8 mouse cellular contexts compared by ENCODE assay signal in the genomic region with DNA sequence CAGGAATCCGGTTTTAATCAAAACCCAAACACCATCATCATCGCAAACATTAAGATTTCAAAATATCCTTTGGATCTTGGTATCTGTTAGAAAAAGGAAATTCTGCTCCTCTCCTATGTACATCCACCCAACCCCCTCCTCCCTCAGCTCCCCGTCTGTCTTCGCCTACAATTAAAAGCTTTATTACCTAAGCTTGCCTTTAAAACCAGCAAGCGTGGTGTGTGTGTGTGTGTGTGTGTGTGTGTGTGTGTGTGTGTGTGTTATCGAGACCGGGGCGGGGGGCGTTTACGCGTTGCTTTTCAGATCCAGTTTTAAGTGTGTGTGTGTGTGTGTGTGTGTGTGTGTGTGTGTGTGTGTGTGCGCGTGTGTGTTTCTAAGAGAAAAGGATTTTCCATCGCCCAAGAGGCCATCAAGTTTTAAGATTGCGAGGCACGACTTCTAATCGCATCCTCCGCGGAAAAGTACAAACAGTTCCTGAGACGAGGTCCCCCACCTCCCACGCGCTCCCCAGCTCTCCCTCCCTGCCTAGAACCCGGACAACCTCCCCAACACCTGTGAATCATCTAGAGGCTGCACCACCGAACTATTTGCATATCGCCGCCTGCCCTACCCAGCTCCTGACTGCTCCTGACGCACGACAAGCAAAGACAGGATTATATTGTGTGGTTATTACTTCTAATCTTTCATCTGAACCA. TPM values are rescaled to one million over a fixed set of nuclear protein-coding genes. Genes with fewer than 3 reads are reported as not detected.
A peak's percentile ranks its signal among the peaks of the same experiment; 100 is the strongest.
DNase-seq lines count a peak whose midpoint lies in the region; ATAC-seq lines count a peak whose summit lies in the region.

No protein-coding gene starts in this region.

- DNase-seq in heart, adult 8-10 months (ENCODE audit: low spot score): no peak
- DNase-seq in brain, adult 2 months (ENCODE audit: low read depth, low spot score): peak; percentile 96
- DNase-seq in forebrain, embryonic 14.5 days (ENCODE audit: low spot score): peak; percentile 44
- DNase-seq in layer of hippocampus, postnatal 14 days (ENCODE audit: low spot score in 2 of 2): peak; percentile 32 to 45
- DNase-seq in neural tube, embryonic 11.5 days (ENCODE audit: low spot score): peak; percentile 37
- no peak for DNase-seq in lung, postnatal 10 days

- H3K9me3 ChIP-seq in heart, embryonic 13.5 days: no peaks in the 10 kb centered on the region; the same call in 1 of the 2 replicates
- H3K9me3 ChIP-seq in forebrain, embryonic 14.5 days (replicated peaks; ENCODE audit: control insufficient read depth, low read length): no peaks in the 10 kb centered on the region
- no peaks in the 10 kb centered on the region for H3K9me3 ChIP-seq in neural tube, embryonic 11.5 days (ENCODE audit: control insufficient read depth, low read length)

- H3K27ac ChIP-seq in heart, embryonic 13.5 days (replicated peaks): no peak overlapping the region
- H3K27ac ChIP-seq in forebrain, embryonic 14.5 days (ENCODE audit: low read depth, low read length): no peak overlapping the region
- peak overlapping the region; percentile 11; the same call in 1 of the 2 replicates for H3K27ac ChIP-seq in neural tube, embryonic 11.5 days (ENCODE audit: low read depth, low read length)

- peak overlapping the region; percentile 75 for H3K4me2 ChIP-seq in heart, embryonic 13.5 days
- peak overlapping the region; percentile 59 for H3K4me2 ChIP-seq in forebrain, embryonic 14.5 days (ENCODE audit: low read length)
- H3K4me2 ChIP-seq in neural tube, embryonic 11.5 days (ENCODE audit: low read depth): peak overlapping the region; percentile 82

- H3K36me3 ChIP-seq in heart, embryonic 13.5 days: no peaks in the 10 kb centered on the region
- no peaks in the 10 kb centered on the region for H3K36me3 ChIP-seq in forebrain, embryonic 14.5 days (ENCODE audit: control insufficient read depth, insufficient read depth, low read length)
- no peaks in the 10 kb centered on the region for H3K36me3 ChIP-seq in neural tube, embryonic 11.5 days (ENCODE audit: control insufficient read depth, insufficient read depth, low read length)

- H3K27me3 ChIP-seq in heart, embryonic 13.5 days (replicated peaks): no peaks in the 10 kb centered on the region
- H3K27me3 ChIP-seq in forebrain, embryonic 14.5 days (replicated peaks; ENCODE audit: control insufficient read depth, insufficient read depth, low read length): no peaks in the 10 kb centered on the region
- H3K27me3 ChIP-seq in neural tube, embryonic 11.5 days (ENCODE audit: control insufficient read depth, insufficient read depth, low read length): no peaks in the 10 kb centered on the region

- no peak for ATAC-seq in heart, embryonic 13.5 days (ENCODE audit: extremely low read depth, insufficient number of reproducible peaks, low FRiP score, low TSS enrichment)
- 0 out of 2 replicates have a peak, but pooled peaks have one; percentile 18 for ATAC-seq in forebrain, embryonic 14.5 days
- no peak for ATAC-seq in neural tube, embryonic 11.5 days (ENCODE audit: insufficient read depth, low FRiP score, low TSS enrichment)
- no peak for ATAC-seq in inflammation-experienced regulatory T-cells, adult 6 months

- peaks cover 24% of the 10 kb centered on the region for H3K4me1 ChIP-seq in heart, embryonic 13.5 days
- peaks cover 7% of the 10 kb centered on the region; the same call in 1 of the 2 replicates for H3K4me1 ChIP-seq in forebrain, embryonic 14.5 days (ENCODE audit: control insufficient read depth, insufficient read depth, low read length)
- H3K4me1 ChIP-seq in neural tube, embryonic 11.5 days (ENCODE audit: control insufficient read depth, insufficient read depth, low read length): no peaks in the 10 kb centered on the region; the same call in 1 of the 2 replicates

- H3K9ac ChIP-seq in heart, embryonic 13.5 days: peak overlapping the region; percentile 56; the same call in 1 of the 2 replicates
- peak overlapping the region; percentile 48 for H3K9ac ChIP-seq in forebrain, embryonic 14.5 days (ENCODE audit: low read length)
- no peak overlapping the region; the same call in 1 of the 2 replicates for H3K9ac ChIP-seq in neural tube, embryonic 11.5 days (ENCODE audit: low read length)

- 5% methylated on average over 19 of the region's 28 CpGs for WGBS in heart, embryonic 13.5 days
- WGBS in forebrain, embryonic 14.5 days: 3% methylated on average over 28 of the region's 28 CpGs
- 4% methylated on average over 28 of the region's 28 CpGs for WGBS in neural tube, embryonic 11.5 days

- peak overlapping the region; percentile 51 for H3K4me3 ChIP-seq in heart, embryonic 13.5 days
- H3K4me3 ChIP-seq in forebrain, embryonic 14.5 days (ENCODE audit: low read depth, low read length): peak overlapping the region; percentile 60
- peak overlapping the region; percentile 60 for H3K4me3 ChIP-seq in neural tube, embryonic 11.5 days (ENCODE audit: low read depth, low read length)

RNA-seq across cellular contexts. Expression of gene Snap25, which starts 1.4 kb away (rescaled TPM):
- polyA plus RNA-seq in heart, embryonic 13.5 days (2015; fragmentation: Nextera tagmentation; extraction: Ambion mirVana): 0.52 and 0.82 TPM in 2 replicates
- under 1 TPM; 0.17 to 0.82 (median 0.48) TPM for total RNA-seq in heart, adult 8-10 months (2022)
- polyA plus RNA-seq in forebrain, embryonic 14.5 days (2014; fragmentation: Nextera tagmentation; extraction: Ambion mirVana): 53.5 and 85.8 TPM in 2 replicates
- total RNA-seq in layer of hippocampus, postnatal 14 days (2021): 1,000 to 10,000 TPM; 1,518 to 1,540 TPM
- 65.9 and 69.6 TPM in 2 replicates for polyA plus RNA-seq in neural tube, embryonic 11.5 days (2014; fragmentation: Nextera tagmentation; extraction: Ambion mirVana)
- not detected for polyA plus RNA-seq in inflammation-experienced regulatory T-cells, adult 6 months (2017; shearing (Covaris generic))

Comparison
In these comparisons a context has a peak if more than half of its experiments do, and no peak if none do; other contexts are left out.
1. DNase-seq: peak in brain, adult 2 months (single experiment), forebrain, embryonic 14.5 days (single experiment), layer of hippocampus, postnatal 14 days (2 of 2) and neural tube, embryonic 11.5 days (single experiment); none in heart, adult 8-10 months (single experiment) and lung, postnatal 10 days (single experiment).
2. RNA of gene Snap25, which starts 1.4 kb away (polyA plus RNA-seq): 65.9 to 69.6 TPM in neural tube, embryonic 11.5 days and 53.5 to 85.8 TPM in forebrain, embryonic 14.5 days; 0.52 to 0.82 TPM in heart, embryonic 13.5 days and not detected in inflammation-experienced regulatory T-cells, adult 6 months; every median in the first group is over 10 times any median in the second.
3. Peak in every context shown above with its lines, with median percentiles within 50 percentile points of each other: H3K4me2 ChIP-seq and H3K4me3 ChIP-seq.